Mouse (Mus musculus): ENCODE measurements around the gene 4930435E12Rik.

The 4930435E12Rik gene

GRCm38 (mm10) chr16:38769529-38769928, 59.0 kb downstream of the 4930435E12Rik start:
- DNase-seq (ENCODE audit: low spot score), result no peak

GRCm38 (mm10) chr16:38768386-38768785, 60.2 kb downstream of the 4930435E12Rik start:
- DNase-seq (ENCODE audit: low spot score), result no peak

GRCm38 (mm10) chr16:38767761-38768160, 60.8 kb downstream of the 4930435E12Rik start:
- no peak for DNase-seq (ENCODE audit: low spot score)

DNA sequence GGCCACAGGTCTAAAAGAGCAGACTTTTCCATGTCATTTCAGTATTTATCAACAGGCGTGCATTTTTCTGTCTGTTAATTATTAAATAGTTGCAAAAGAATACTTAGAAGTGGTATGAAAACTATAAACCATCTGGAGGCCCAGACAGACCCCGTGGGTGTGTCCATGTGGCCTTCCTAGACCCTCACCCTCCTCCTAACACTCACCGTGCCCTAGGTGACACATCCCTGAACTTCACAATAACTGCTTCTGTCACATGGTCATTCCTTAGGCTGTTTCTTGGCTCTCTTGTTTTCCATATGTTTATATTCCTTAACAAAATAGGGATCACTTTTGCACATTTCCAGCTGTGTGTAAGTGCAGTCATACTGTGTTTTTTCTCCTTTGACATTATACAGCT, 61.9 kb downstream of the 4930435E12Rik start:
- no peak for DNase-seq (ENCODE audit: low spot score)

- DNase-seq (ENCODE audit: low spot score), result no peak
Measured at GRCm38 (mm10) chr16:38763508-38763907, 65.0 kb downstream of the 4930435E12Rik start.

GRCm38 (mm10) chr16:38762401-38762800, 66.1 kb downstream of the 4930435E12Rik start:
- DNase-seq (ENCODE audit: low spot score), result no peak
